ENCODE assay signal across 26 mouse cellular contexts in the genomic region with DNA sequence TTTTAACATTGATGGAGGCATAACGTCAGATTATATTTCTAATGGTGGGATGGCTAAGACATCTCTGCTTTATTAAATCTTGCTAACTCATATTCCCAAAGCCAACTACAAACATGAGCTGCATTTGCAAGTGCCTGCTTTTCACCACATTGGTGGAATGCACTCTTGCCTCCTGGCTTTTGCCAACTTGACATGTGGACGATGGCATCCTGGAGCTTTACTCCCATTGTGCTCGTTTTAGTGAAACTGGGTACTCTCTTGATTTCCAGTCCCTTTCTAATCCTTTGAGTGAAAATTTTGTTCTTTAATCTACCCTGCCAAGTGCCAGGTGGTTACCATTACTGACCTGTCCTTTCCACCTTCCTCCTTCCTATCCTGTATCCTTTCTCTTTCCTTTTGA.
"Had no signal": no experiment of that assay in that cellular context is flagged by ENCODE, and none has a peak within 500 bp of the region (broad histone marks: within the 10 kb centered on the region; RNA-seq: fewer than 3 reads in every experiment).

No protein-coding gene starts in this region.

- H3K27me3 ChIP-seq: heart, embryonic 13.5 days; heart, embryonic 15.5 days; hindbrain, embryonic 13.5 days; hindbrain, embryonic 15.5 days; kidney, embryonic 15.5 days; limb, embryonic 13.5 days; limb, embryonic 15.5 days; liver, embryonic 12.5 days had no signal

- H3K27ac ChIP-seq: heart, adult 2 months; heart, embryonic 13.5 days; heart, embryonic 15.5 days; hindbrain, embryonic 13.5 days; hindbrain, embryonic 15.5 days; hindbrain, postnatal 0 days; kidney, embryonic 15.5 days; kidney, postnatal 0 days; limb, embryonic 13.5 days; limb, embryonic 15.5 days; liver, embryonic 12.5 days; liver, embryonic 14.5 days had no signal

- H3K4me3 ChIP-seq: heart, adult 2 months; heart, embryonic 13.5 days; heart, embryonic 15.5 days; hindbrain, embryonic 13.5 days; hindbrain, embryonic 15.5 days; kidney, embryonic 15.5 days; limb, embryonic 13.5 days; limb, embryonic 15.5 days; liver, embryonic 12.5 days had no signal

- DNase-seq: gastrocnemius, postnatal 14 days; gastrocnemius, postnatal 36 days; heart, adult 11 months; heart, adult 2 months; heart, postnatal 14 days; heart, postnatal 36 days; kidney, adult 11 months; kidney, adult 2 months; kidney, adult 9 months; kidney, postnatal 14 days; kidney, postnatal 36 days; layer of hippocampus, adult 9-11 months; layer of hippocampus, postnatal 36 days; left cerebral cortex, postnatal 4 days had no signal

- ATAC-seq: hindbrain, postnatal 0 days; intestine, embryonic 16.5 days; liver, embryonic 12.5 days had no signal

- H3K4me1 ChIP-seq: hindbrain, embryonic 13.5 days; hindbrain, embryonic 15.5 days; kidney, embryonic 15.5 days; limb, embryonic 13.5 days; limb, embryonic 15.5 days; liver, embryonic 12.5 days had no signal
